Mouse (Mus musculus) cerebellum, adult 2 months (tissue): Measurements from ENCODE around the gene Ccdc155.

ENCODE experiments used
- CTCF ChIP-seq: fragments of 200-500 bp; IDR thresholded peaks from 2 replicates; pipeline ENCODE4 v1.5.1; 2011; ENCODE audit warnings: low read depth, mild to moderate bottlenecking, control low read depth, low read length, moderate library complexity, borderline replicate concordance; ENCODE audit not compliant: insufficient read depth
- POLR2A ChIP-seq: fragments of 200-500 bp; IDR thresholded peaks from 2 replicates; pipeline ENCODE4 v1.6.1; 2011; ENCODE audit warnings: low read length, control low read depth, borderline replicate concordance; ENCODE audit not compliant: insufficient read depth

DNA sequence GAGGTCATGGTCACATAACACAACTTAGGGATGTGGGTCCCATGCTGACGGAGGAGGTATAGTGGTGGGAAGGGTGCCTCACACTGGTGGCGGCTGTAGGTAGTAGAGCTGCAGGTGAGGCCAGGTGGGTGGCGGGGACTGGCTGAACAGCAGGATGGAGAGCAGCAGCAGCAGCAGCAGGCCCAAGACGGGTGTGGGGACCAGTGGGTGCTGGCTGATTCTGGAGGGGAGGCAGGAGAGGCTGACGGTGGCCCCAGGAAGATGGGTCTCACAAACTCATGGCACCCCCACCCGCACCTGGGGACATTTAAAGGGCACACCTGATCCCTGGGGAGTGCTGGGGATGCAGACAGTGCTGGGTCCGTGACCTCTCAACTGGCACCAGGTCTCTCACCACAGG, 21.0 kb downstream of the Ccdc155 start:
- TF ChIP-seq POLR2A (no peak), CTCF (no peak)
